Mouse (Mus musculus) hindbrain, embryonic 12.5 days (tissue): Measurements from ENCODE around the gene Uts2b. TPM values are rescaled to one million over a fixed set of nuclear protein-coding genes. Genes with fewer than 3 reads are reported as not detected.

Source experiments
- ATAC-seq: fragments of 200-750 bp; cut with Nextera tagmentation; 2 replicates; pipeline ENCODE4 v1.8.0; 2017; ENCODE audit warnings: moderate TSS enrichment; ENCODE audit not compliant: low FRiP score
- H3K27ac ChIP-seq: fragments of 300-500 bp; sonication (generic); 2 replicates; pipeline ENCODE4 v1.5.1; 2016; ENCODE audit warnings: mild to moderate bottlenecking
- H3K27me3 ChIP-seq: fragments of 300-500 bp; sonication (generic); 2 replicates; pipeline ENCODE4 v1.6.1; 2016; ENCODE audit warnings: mild to moderate bottlenecking
- H3K36me3 ChIP-seq: fragments of 300-500 bp; sonication (generic); 2 replicates; pipeline ENCODE4 v1.6.1; 2016; ENCODE audit warnings: mild to moderate bottlenecking
- H3K4me1 ChIP-seq: fragments of 300-500 bp; sonication (generic); 2 replicates; pipeline ENCODE4 v1.6.1; 2016
- H3K4me2 ChIP-seq: fragments of 300-500 bp; sonication (generic); replicated peaks from 2 replicates; pipeline ENCODE4 v1.6.1; 2016; ENCODE audit warnings: mild to moderate bottlenecking
- H3K4me3 ChIP-seq: fragments of 300-500 bp; sonication (generic); 2 replicates; pipeline ENCODE4 v1.5.1; 2016; ENCODE audit warnings: mild to moderate bottlenecking
- H3K9ac ChIP-seq: fragments of 300-500 bp; sonication (generic); 2 replicates; pipeline ENCODE4 v1.6.1; 2016; ENCODE audit warnings: mild to moderate bottlenecking, moderate library complexity
- H3K9me3 ChIP-seq: fragments of 300-500 bp; sonication (generic); replicated peaks from 2 replicates; pipeline ENCODE4 v1.6.1; 2016; ENCODE audit warnings: mild to moderate bottlenecking
- WGBS: fragments of 180-500 bp; shearing (Covaris S2); methylation state at CpG from one replicate; pipeline ENCODE4 v1.1.7; 2016; 5-methylcytosine and 5-hydroxymethylcytosine counted together
- polyA plus RNA-seq: library from polyadenylated mRNA; unstranded; fragments of >200 nt; fragmentation: Nextera tagmentation; extraction: Ambion mirVana; gene quantifications from 2 replicates; pipeline ENCODE4 v1.2.1, GENCODE M21; 2016

Uts2b gene
- polyA plus RNA-seq = 1.8 and 2.2 TPM in 2 replicates

GRCm38 (mm10) chr16:27370191-27370590, at the start of gene Uts2b:
Uts2b (minus strand) TSS chr16:27370239.
- WGBS = 75% methylated on average over 8 of the region's 8 CpGs
- no peak for ATAC-seq
- H3K4me3 ChIP-seq = no peak within 1 kb of the TSS

GRCm38 (mm10) chr16:27417632-27418031, 47.6 kb upstream of the Uts2b start:
- ATAC-seq = no peak
- Histone ChIP-seq H3K27me3 (no peaks in the 10 kb centered on the region), H3K9me3 (no peaks in the 10 kb centered on the region), H3K4me2 (no peak overlapping the region), H3K36me3 (peaks cover 73% of the 10 kb centered on the region), H3K4me3 (no peak overlapping the region), H3K27ac (no peak overlapping the region), H3K9ac (no peak overlapping the region), H3K4me1 (no peaks in the 10 kb centered on the region)
- 90% methylated on average over 3 of the region's 3 CpGs for WGBS

More at GRCm38 (mm10) chr16:27370191-27370590, at the start of gene Uts2b:
- H3K9me3 ChIP-seq = no peaks in the 10 kb centered on the region
- no peak within 1 kb of the TSS for H3K9ac ChIP-seq
- no peaks in the 10 kb centered on the region for H3K36me3 ChIP-seq
- no peak within 1 kb of the TSS for H3K27ac ChIP-seq
- H3K4me1 ChIP-seq = no peaks in the 10 kb centered on the region
- H3K4me2 ChIP-seq = no peak within 1 kb of the TSS
- no peaks in the 10 kb centered on the region for H3K27me3 ChIP-seq

- no peaks in the 10 kb centered on the region for H3K4me1 ChIP-seq
- H3K36me3 ChIP-seq = peaks cover 67% of the 10 kb centered on the region
- 94% methylated on average over 6 of the region's 6 CpGs for WGBS
Observed at GRCm38 (mm10) chr16:27416937-27417584, 47.0 kb upstream of the Uts2b start.

GRCm38 (mm10) chr16:27404107-27404506, 34.1 kb upstream of the Uts2b start:
- Histone ChIP-seq H3K4me3 (no peak overlapping the region), H3K9me3 (no peaks in the 10 kb centered on the region), H3K4me2 (no peak overlapping the region), H3K27me3 (no peaks in the 10 kb centered on the region), H3K9ac (no peak overlapping the region), H3K4me1 (no peaks in the 10 kb centered on the region), H3K27ac (no peak overlapping the region), H3K36me3 (peaks cover 22% of the 10 kb centered on the region)
- ATAC-seq = no peak

More at GRCm38 (mm10) chr16:27416937-27417584, 47.0 kb upstream of the Uts2b start:
- H3K9me3 ChIP-seq = no peaks in the 10 kb centered on the region
- no peak overlapping the region for H3K4me3 ChIP-seq
- no peak for ATAC-seq
- H3K27ac ChIP-seq = no peak overlapping the region
- H3K4me2 ChIP-seq = no peak overlapping the region
- no peaks in the 10 kb centered on the region for H3K27me3 ChIP-seq
- H3K9ac ChIP-seq = no peak overlapping the region

GRCm38 (mm10) chr16:27401579-27401978, 31.5 kb upstream of the Uts2b start:
- no peak overlapping the region for H3K4me2 ChIP-seq
- H3K27me3 ChIP-seq = no peaks in the 10 kb centered on the region
- 92% methylated on average over 2 of the region's 2 CpGs for WGBS
- H3K9ac ChIP-seq = no peak overlapping the region
- peaks cover 10% of the 10 kb centered on the region for H3K36me3 ChIP-seq
- no peaks in the 10 kb centered on the region for H3K4me1 ChIP-seq
- no peak overlapping the region for H3K4me3 ChIP-seq
- no peak for ATAC-seq
- H3K9me3 ChIP-seq = no peaks in the 10 kb centered on the region
- H3K27ac ChIP-seq = no peak overlapping the region

- H3K9ac ChIP-seq = no peak overlapping the region
- 87% methylated on average over 6 of the region's 6 CpGs for WGBS
- H3K4me2 ChIP-seq = no peak overlapping the region
- no peaks in the 10 kb centered on the region for H3K4me1 ChIP-seq
- no peaks in the 10 kb centered on the region for H3K9me3 ChIP-seq
- no peaks in the 10 kb centered on the region for H3K27me3 ChIP-seq
- ATAC-seq = no peak
- no peak overlapping the region for H3K27ac ChIP-seq
- H3K36me3 ChIP-seq = no peaks in the 10 kb centered on the region
- H3K4me3 ChIP-seq = no peak overlapping the region
Observed at GRCm38 (mm10) chr16:27399719-27400253, 29.7 kb upstream of the Uts2b start.

- H3K4me1 ChIP-seq = no peaks in the 10 kb centered on the region
- ATAC-seq = no peak
- no peaks in the 10 kb centered on the region for H3K36me3 ChIP-seq
- no peaks in the 10 kb centered on the region for H3K27me3 ChIP-seq
- 94% methylated on average over 3 of the region's 3 CpGs for WGBS
- H3K9me3 ChIP-seq = no peaks in the 10 kb centered on the region
- no peak overlapping the region for H3K27ac ChIP-seq
- no peak overlapping the region for H3K4me3 ChIP-seq
- H3K9ac ChIP-seq = no peak overlapping the region
- H3K4me2 ChIP-seq = no peak overlapping the region
Observed at GRCm38 (mm10) chr16:27399026-27399718, 29.1 kb upstream of the Uts2b start.

GRCm38 (mm10) chr16:27396951-27397350, 26.9 kb upstream of the Uts2b start:
- no peak for ATAC-seq
- Histone ChIP-seq H3K4me1 (peaks cover under 1% of the 10 kb centered on the region), H3K27me3 (no peaks in the 10 kb centered on the region), H3K9me3 (no peaks in the 10 kb centered on the region), H3K4me2 (no peak overlapping the region), H3K36me3 (no peaks in the 10 kb centered on the region), H3K27ac (no peak overlapping the region), H3K9ac (no peak overlapping the region), H3K4me3 (no peak overlapping the region)
- 97% methylated on average over 1 of the region's 1 CpGs for WGBS

- H3K27ac ChIP-seq = no peak overlapping the region
- H3K4me2 ChIP-seq = no peak overlapping the region
- WGBS = 95% methylated on average over 4 of the region's 4 CpGs
- no peak for ATAC-seq
- no peak overlapping the region for H3K4me3 ChIP-seq
- no peaks in the 10 kb centered on the region for H3K9me3 ChIP-seq
- peaks cover 12% of the 10 kb centered on the region for H3K4me1 ChIP-seq
- no peaks in the 10 kb centered on the region for H3K27me3 ChIP-seq
- H3K9ac ChIP-seq = no peak overlapping the region
- no peaks in the 10 kb centered on the region for H3K36me3 ChIP-seq
Observed at GRCm38 (mm10) chr16:27395251-27396037, 25.4 kb upstream of the Uts2b start.

- peaks cover 25% of the 10 kb centered on the region for H3K4me1 ChIP-seq
- H3K9me3 ChIP-seq = no peaks in the 10 kb centered on the region
- no peak overlapping the region for H3K4me3 ChIP-seq
- H3K36me3 ChIP-seq = no peaks in the 10 kb centered on the region
- H3K9ac ChIP-seq = no peak overlapping the region
- H3K4me2 ChIP-seq = no peak overlapping the region
- ATAC-seq = no peak
- H3K27me3 ChIP-seq = no peaks in the 10 kb centered on the region
- H3K27ac ChIP-seq = no peak overlapping the region
- 79% methylated on average over 2 of the region's 2 CpGs for WGBS
Observed at GRCm38 (mm10) chr16:27391845-27392244, 21.8 kb upstream of the Uts2b start.

- Histone ChIP-seq H3K9me3 (no peaks in the 10 kb centered on the region), H3K27ac (no peak overlapping the region)
Observed at GRCm38 (mm10) chr16:27390306-27390705, 20.3 kb upstream of the Uts2b start.

More at GRCm38 (mm10) chr16:27390306-27390705, 20.3 kb upstream of the Uts2b start:
- Histone ChIP-seq H3K27me3 (no peaks in the 10 kb centered on the region), H3K4me1 (peaks cover 25% of the 10 kb centered on the region), H3K36me3 (no peaks in the 10 kb centered on the region), H3K9ac (peak overlapping the region; percentile 98; the same call in 1 of the 2 replicates), H3K4me3 (peak overlapping the region; percentile 93), H3K4me2 (peak overlapping the region; percentile 71)
- WGBS = 89% methylated on average over 4 of the region's 4 CpGs
- no peak for ATAC-seq
